13 mouse cellular contexts compared by ENCODE assay signal in the genomic region with DNA sequence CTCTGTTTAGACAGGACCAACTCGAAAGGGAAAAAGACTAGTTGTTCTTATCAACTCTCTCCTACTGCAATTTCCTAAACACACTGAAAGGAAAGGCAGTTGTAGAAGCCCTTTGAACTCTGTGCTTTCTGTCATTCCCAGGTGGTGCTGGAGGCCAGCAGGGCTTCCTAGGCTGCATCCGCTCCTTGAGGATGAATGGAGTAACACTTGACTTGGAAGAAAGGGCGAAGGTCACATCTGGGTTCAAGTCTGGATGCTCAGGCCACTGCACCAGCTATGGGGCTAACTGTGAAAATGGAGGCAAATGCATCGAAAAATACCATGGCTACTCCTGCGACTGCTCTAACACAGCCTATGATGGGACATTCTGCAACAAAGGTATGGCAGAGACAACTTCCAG.
"Had no signal": no experiment of that assay in that cellular context is flagged by ENCODE, and none has a peak within 500 bp of the region (broad histone marks: within the 10 kb centered on the region; RNA-seq: fewer than 3 reads in every experiment).

No protein-coding gene starts in this region.

- H3K27ac ChIP-seq: liver, embryonic 15.5 days had no signal

- H3K9ac ChIP-seq: liver, embryonic 15.5 days had no signal

- H3K36me3 ChIP-seq: liver, embryonic 15.5 days had no signal

- H3K4me1 ChIP-seq: liver, embryonic 15.5 days had no signal

- H3K4me3 ChIP-seq: liver, embryonic 15.5 days had no signal

- ATAC-seq: intestine, embryonic 16.5 days; lung, postnatal 0 days; midbrain, embryonic 16.5 days had no signal

- DNase-seq: kidney, adult 8-10 months; kidney, postnatal 25 days; layer of hippocampus, adult 9-11 months; layer of hippocampus, postnatal 36 days; lung, adult 2 months; lung, postnatal 36 days; thymus, postnatal 4 days had no signal

- H3K4me2 ChIP-seq: liver, embryonic 11.5 days; liver, embryonic 15.5 days; midbrain, embryonic 11.5 days had no signal

- H3K9me3 ChIP-seq: liver, embryonic 15.5 days had no signal
